Mouse (Mus musculus): Measurements from ENCODE around the gene Klhl32.
A peak's percentile ranks its signal among the peaks of the same experiment; 100 is the strongest.

Klhl32 gene

DNA sequence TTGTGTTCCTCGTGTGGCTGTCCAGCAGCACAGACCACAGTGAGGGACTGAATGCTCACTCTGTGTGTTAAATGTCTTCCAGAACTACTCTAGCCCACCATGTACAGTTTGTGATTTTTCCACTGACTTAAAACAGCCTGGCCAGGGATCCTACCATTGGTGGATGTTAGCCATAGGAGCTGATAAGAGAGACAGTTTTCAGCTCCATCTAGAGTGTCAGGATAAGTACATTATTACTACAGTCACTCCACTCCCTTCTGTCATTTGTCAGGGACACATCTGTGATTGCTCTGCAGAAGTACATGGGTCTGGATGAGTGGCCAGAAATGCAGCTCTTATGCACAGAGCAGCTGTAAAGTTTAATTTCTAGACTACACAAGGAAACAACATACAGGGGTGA is 223.1 kb downstream of the Klhl32 start:
- DNase-seq = no peak

DNA sequence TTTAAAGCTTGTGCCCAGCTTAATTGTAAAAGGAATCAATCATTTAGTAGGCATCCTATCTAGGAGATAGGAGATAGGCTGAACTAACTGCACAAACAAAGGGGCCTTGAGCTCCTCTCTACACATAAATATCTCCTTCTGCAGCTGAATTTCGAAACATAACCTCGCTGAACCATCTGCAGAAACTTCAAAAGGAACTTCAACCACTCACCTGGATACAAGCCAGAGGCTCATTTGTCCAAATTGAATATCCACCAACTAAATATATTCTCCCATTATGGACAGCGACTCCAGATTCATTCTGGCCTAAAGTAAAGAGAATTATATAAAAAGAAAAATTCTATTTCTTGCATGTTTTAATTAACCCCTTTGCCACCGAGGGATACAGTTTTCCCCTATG is 224.2 kb downstream of the Klhl32 start:
- DNase-seq = no peak

DNA sequence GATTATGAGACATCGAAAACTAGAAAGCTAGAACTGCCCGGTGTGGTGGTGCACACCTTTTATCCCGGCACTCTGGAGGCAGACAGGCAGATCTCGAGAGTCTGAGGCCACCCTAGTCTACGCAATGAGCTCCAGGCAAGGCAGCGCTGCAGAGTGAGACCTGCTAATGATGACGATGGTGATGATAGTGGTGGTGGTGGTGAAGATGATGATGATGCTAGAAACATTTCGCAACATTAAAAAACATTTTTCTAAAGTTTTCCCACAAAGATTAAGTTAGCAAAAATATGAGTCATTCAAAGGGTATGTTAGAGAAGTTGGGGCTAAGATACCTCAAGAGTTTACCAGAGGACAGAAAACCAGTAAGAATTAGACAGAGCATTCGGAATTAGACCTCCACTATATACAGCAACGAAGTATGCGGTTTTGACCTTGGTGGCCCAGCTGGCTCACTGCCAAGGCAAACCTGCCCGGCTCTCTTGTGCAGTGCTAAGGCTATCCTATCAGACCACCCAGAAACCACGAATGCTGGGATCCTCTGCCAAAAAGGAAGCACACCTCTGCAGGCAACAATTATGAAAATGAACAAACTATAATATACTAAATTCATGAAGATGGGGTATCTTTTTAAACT is 224.9 kb downstream of the Klhl32 start:
- no peak for DNase-seq

DNA sequence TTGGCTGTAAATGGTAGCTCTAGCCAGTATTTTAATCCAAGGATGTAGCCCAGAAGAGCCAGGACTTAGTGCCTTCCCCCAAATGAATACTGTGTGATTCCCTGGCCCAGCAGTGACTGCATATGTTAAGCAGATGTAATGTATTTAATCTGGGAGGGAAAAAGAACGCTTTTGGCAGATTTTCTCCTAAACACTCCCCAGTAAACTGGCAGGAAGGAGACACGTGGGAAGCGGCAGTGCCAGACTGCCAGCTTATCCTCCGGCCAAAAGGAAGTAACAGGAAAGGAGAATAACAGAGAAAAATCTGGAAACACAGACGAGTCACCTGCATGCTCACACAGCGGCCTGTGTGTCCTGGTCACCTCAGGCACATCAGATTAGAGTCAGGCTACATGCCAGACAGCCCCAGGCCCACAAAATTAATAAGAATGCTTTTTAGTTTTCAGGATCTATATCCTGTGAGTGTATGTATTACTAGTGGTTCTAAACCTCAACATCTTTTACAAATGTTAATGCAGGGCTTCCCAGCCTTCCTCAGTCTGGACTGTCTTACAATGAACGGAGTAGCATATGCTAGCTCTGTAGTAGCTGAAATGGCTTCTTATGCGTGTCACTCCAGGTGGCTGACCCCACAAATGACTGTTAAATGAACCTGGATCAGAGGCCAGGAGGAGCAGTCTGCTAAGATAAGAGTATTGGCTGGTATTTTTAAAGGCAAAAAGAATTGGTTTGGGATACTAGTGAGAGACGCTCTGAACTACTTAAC is 229.3 kb downstream of the Klhl32 start:
- no peak for DNase-seq

DNA sequence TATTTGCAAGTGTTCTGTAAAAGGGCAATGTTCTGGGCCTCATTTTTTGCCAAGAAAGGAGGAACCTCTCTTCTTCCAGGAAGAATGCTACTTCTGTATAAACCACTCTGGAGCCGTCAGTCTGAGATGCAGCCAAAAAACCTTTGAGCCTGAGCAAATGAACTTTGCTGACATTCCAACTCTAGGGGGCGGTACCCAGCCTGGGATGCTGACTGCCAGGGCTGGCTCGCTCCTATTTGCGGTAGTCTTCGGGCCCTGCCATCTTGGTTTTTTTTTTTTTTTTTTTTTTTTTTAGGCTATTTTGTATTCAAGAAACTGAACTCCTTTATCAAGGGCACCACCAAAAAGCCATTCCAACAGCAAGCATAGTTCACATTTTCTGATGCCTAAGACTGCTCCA is 230.5 kb downstream of the Klhl32 start:
- peak; percentile 27 for DNase-seq

DNA sequence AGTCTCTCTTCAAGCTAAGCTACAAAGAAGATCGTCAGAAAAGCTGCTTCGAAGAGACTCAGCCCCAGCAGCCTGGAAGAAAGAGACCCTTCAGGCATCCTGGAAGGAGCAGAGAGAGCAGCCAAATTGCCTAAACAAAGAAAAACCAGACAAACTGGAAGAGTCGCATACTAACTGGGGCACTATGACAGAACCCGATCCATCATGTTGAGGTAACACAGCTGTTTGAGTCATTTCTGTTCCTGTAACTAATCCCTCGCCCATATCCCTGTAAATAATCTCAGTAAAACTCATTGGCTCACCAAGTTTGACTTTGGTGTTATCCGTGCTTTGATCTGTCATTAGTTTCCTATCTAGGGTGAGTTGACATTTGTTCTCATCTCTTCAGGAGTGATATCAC is 230.9 kb downstream of the Klhl32 start:
- no peak for DNase-seq

DNA sequence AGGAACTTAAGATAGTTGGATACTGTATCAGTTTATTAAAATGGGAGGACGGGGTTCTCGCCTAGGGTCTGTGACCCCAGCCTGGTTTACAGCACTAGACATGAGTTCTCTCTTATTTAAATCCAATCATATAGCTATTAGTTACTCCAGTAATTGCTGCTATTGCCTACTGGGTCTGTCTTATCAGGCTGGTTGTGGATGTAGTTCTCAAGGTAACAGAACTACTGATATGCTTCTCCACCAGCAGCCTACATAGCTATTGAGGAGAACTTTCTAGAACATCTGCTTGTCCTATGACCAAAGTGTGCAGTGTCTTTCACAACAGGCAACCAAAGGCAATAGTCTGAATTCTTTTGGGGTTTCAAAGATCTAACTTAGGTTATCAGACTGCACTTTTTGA is 241.4 kb downstream of the Klhl32 start:
- no peak for DNase-seq

DNA sequence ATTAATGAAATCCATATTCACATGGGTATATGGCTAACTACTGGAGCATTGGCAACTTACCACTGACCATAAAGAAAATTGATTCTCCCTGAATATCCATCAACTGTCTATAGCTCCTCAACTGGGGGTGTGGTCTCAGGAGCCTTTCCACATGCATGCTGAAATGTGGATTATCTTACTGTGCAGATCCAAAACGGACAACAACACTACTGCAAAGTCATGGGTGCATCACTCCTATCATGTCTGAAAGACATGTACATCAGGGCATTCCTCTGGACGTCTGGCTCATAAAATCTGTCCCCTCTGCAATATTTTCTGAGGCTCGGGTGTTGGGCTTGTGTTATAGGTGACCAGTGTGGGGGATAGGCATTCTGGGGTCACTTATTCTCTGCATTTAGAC is 241.8 kb downstream of the Klhl32 start:
- DNase-seq = no peak

DNA sequence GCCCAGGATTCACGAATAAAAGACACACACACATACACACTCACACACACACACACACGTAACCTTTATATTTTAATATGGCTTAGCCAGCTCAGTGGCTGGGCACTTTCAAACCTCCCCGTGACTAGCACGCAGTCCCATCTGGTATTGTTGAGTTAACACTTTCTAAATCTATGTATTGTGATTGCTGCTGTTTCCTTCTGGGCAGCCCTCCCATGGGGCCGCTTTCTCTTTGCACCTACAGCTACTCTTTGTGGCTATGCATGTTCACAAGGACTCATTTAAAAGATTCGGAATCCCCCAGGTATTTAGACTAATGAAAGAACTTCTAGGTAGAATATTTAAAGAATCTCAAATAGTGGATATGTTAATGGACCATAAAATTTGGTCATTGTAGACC is 249.2 kb downstream of the Klhl32 start:
- DNase-seq = no peak

DNA sequence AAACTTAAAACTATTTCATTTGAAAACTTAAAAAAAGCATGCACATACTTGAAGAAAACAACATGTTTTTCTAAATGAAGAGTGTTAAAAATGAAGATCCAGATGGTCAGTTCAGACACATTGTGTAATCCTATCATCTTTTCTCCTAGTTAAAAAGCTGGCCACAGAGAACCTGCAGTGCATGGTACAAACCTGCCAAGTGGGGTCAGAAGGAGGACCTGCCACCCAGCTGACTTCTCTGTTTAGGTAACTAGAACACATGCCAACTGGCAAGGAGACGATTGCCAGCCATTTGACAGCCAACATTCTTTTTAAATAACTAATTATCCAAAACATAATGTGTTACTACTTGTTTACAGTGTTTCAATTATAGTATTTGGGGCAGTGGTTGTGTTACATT is 252.3 kb downstream of the Klhl32 start:
- DNase-seq = no peak

DNA sequence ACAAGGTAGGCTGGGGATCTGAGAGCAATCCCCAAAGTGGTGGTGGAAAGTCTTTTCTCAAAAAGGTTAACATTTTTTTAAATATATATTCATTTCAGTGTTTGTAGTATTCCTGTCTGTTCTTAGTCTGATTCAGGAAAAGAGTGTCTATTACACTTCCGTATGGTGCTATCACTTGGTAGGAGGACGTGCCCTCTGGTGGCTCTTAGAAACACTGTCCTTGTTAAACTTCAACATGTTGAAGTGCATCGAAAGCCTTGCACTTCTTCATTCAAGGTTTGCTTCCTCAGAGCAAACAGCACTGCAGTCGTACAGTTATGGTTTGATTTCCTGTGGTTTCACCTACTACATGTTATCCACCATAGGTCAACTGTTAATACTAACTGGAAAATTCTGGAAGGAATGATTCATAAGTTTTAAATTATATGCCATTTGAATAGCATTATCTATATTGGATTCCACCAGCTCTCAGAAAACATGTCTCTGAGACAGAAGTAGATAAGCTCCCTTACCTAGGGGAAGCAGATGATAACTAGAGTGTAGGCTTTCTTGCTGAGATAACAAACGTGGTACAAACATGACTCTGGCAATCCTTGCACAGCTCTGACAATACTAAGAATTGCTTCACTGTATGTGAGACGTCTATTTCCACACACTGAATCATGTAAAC is 253.8 kb downstream of the Klhl32 start:
- DNase-seq = no peak

DNA sequence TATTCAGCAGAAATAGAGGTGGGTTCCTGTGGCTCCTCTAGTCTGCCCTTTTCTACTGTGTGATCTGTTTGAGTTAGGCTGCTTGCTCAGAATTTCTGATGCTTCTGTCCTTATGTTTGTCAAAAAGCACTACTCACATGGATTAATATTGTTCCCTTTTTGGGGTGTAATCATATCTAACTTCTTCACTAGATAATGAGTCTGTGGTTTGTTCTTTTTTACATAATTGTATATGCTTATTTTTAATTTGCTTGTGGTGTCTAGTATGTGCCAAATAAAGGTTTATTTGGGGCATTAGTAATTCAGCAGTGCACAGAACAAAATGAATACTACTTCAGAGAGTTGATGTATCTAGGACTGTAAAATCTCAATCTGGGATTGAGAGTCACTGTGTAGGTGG is 256.1 kb downstream of the Klhl32 start:
- DNase-seq = no peak

DNA sequence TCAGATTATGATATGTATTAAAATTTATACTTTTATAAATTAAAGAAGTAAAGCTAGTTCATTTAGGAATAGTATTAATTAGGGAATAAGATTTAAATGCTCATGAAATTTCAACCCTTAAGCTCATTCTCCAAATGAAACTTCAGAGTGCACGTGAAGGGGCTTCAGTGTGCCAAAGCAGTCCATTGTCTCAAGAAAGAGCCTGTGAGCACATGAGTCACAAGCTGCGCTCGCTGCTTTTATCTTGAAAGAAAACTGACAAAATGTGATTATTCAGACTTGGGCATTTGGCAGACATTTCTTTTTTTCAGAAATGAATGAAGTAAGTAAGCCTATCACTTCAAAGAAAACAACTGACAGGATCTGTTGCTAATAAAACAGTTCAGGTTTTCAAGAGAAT is 266.9 kb downstream of the Klhl32 start:
- DNase-seq = no peak

DNA sequence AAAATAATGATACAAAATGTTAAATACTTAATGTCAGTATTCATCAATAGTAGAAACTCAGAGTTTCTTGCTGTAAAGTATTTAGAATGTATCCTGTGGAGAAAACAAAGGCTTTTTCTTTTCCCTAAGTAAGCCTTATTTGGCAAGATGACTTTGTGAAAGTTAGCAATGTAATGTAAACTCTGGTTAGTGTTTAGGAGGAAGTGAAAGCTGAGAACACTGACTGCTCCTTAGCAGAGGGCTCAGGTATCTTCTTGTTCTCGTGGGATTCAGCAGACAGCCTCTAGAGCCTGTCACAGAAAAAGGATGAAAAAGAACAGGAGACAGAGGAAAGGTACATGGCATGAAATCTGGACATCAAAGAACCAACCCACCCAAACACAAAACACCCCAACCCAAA is 268.6 kb downstream of the Klhl32 start:
- no peak for DNase-seq

DNA sequence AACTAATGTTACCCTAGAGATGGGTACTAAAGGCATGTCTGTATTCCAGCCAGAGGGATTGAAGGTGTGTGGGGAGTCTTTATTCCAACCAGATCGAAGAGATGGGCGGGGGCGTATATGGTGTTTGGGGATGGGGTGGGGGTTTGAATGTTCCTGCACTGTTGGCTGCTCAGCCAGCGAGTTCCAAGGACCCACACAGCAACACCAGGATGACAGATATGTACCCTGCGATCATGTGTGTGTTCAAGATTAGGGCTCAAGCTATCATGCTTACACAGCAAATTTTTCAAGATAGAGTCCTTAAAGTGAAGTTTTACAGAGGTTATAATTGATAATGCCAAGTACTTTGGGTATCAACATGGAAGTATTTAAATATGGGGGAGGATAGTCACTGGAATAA is 273.3 kb downstream of the Klhl32 start:
- DNase-seq = no peak

DNA sequence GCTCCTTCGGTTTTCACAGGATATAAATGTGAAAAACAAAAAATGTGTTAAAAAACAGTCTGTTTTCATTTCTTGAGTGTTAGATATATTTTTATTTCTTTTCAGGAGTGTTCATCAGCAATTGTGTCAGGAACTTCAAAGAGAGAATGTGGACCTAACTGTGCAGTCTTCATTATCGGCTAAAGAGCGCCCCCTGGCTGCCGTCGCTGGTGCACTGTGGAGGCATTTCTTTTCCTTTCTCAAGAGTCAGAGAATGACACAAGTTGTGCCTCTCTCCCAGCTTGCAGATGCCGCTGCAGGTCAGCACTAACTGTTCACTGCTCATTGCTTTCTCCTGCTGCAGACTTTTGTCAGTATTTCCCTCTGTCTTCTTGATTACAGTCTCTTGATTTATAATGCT is 276.6 kb downstream of the Klhl32 start:
- DNase-seq = peak; percentile 29

DNA sequence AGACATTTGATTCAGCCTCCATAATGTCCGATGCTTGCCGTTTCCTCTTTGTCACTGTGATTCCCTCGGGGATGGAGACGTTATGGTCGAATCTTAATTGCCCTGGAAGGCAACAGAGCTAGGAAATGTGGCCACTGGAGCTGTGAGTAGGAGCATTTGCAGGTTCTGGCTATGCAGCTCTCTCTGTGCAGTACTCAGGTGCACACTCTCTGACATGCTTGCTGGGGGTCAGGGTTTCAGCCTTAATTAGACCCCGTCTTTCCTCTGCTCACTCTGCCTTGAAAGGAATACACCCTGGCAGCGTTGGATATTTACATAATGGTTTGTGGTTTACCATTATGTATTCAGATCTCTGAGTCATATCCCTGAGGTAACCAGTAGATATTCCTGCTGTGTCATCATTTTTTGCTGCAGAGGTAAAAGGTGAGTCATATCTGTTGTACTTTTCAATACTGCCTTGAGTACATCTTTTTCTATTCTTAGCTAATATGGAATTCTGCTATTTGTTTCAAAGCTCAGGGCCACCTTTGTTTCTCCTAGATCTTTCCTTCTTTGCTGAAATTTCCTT is 281.9 kb downstream of the Klhl32 start:
- DNase-seq = no peak

DNA sequence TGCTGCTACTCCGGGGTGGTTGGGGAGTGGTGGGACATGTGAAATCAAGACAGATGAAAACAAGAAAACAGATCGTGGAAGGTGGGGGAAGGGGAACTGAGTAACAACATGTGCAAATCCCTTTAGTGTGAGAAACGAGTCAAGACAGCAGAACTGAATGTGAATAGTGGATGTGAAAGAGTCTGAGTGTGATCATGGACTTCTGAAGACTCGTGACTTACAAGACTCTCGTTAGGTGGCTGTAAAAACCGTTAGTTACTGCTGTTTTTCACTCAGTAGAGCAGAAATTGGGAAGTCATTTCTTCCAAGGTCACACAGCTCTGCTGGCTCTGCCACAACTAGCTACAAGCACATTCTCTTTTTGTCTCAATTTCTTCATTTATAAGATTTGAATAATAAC is 282.9 kb downstream of the Klhl32 start:
- DNase-seq = no peak
